Mouse (Mus musculus) midbrain, embryonic 10.5 days (tissue): ENCODE results near the gene Micu2. TPM values are rescaled to one million over a fixed set of nuclear protein-coding genes. Genes with fewer than 3 reads are reported as not detected.

Source experiments
- DNase-seq: peaks from one replicate; pipeline ENCODE4 v3.0.0-alpha.2; 2017; ENCODE audit warnings: low spot score
- H3K27ac ChIP-seq: fragments of 300-500 bp; sonication (generic); replicated peaks from 2 replicates; pipeline ENCODE4 v1.5.1; 2016; ENCODE audit warnings: mild to moderate bottlenecking
- H3K27me3 ChIP-seq: fragments of 300-500 bp; sonication (generic); 2 replicates; pipeline ENCODE4 v1.6.1; 2016; ENCODE audit warnings: low read depth, mild to moderate bottlenecking; ENCODE audit not compliant: poor library complexity, severe bottlenecking
- H3K36me3 ChIP-seq: fragments of 300-500 bp; sonication (generic); 2 replicates; pipeline ENCODE4 v1.6.1; 2016; ENCODE audit warnings: mild to moderate bottlenecking, moderate library complexity
- H3K4me1 ChIP-seq: fragments of 300-500 bp; sonication (generic); 2 replicates; pipeline ENCODE4 v1.6.1; 2016
- H3K4me3 ChIP-seq: fragments of 300-500 bp; sonication (generic); 2 replicates; pipeline ENCODE4 v1.5.1; 2016; ENCODE audit warnings: mild to moderate bottlenecking, moderate library complexity
- H3K9me3 ChIP-seq: fragments of 300-500 bp; sonication (generic); replicated peaks from 2 replicates; pipeline ENCODE4 v1.6.1; 2016; ENCODE audit warnings: mild to moderate bottlenecking
- WGBS: fragments of 180-500 bp; shearing (Covaris S2); methylation state at CpG from one replicate; pipeline ENCODE4 v1.1.7; 2016; 5-methylcytosine and 5-hydroxymethylcytosine counted together
- polyA plus RNA-seq: library from polyadenylated mRNA; unstranded; fragments of >200 nt; fragmentation: Nextera tagmentation; extraction: Ambion mirVana; gene quantifications from 2 replicates; pipeline ENCODE4 v1.2.1, GENCODE M21; 2016

Micu2 gene
- polyA plus RNA-seq, 1 experiment from 2014 or later, result 58.2 TPM

DNA sequence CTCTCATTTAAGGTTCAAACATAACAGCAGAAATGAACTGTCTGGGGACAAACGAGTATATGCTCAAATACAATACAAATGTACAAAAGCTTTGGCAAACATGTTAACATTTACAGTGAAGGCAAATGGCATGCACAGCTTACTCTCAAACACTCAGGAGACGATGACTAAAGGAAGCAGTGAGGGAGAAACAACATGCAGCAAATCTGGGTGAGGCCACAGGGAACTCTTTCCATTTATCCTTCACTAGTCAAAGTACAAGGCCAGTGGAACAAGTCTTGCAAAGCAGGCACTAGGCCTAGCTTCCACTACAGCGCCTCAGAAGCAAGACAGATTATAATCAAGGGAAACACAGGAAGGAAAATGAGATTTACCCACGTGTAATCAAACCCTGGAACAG, 116.3 kb downstream of the Micu2 start:
- 79% methylated on average over 4 of the region's 4 CpGs for WGBS
- no peaks in the 10 kb centered on the region for H3K9me3 ChIP-seq
- peaks cover 12% of the 10 kb centered on the region; the same call in 1 of the 2 replicates for H3K36me3 ChIP-seq
- no peak overlapping the region for H3K27ac ChIP-seq
- H3K27me3 ChIP-seq, result no peaks in the 10 kb centered on the region
- no peak overlapping the region for H3K4me3 ChIP-seq
- DNase-seq, result no peak
- peaks cover 6% of the 10 kb centered on the region; the same call in 1 of the 2 replicates for H3K4me1 ChIP-seq

DNA sequence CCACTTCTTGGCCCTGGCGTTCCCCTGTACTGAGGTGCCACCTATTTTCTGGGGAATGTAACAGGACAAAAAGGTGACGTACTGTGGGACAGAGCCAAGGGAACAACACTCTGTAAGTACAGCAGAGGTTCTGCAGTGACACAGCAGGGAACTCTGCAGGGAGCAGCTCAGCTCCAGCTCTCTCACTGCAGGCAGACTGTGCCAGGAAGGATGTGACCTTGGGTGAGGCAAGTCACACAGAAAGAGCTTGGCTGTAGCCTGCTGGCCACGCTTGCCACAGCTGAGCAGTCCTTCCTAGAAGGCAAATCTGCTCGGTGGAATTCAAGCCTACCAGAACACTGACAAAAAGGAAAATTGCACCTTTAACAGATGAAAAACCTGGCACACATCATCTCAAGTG, 117.3 kb downstream of the Micu2 start:
- Histone ChIP-seq H3K27me3 (no peaks in the 10 kb centered on the region), H3K36me3 (peaks cover 12% of the 10 kb centered on the region; the same call in 1 of the 2 replicates), H3K9me3 (no peaks in the 10 kb centered on the region), H3K27ac (no peak overlapping the region), H3K4me1 (peaks cover 6% of the 10 kb centered on the region; the same call in 1 of the 2 replicates), H3K4me3 (no peak overlapping the region)
- WGBS, result 52% methylated on average over 4 of the region's 4 CpGs
- no peak for DNase-seq

- DNase-seq, result no peak
- H3K27me3 ChIP-seq, result no peaks in the 10 kb centered on the region
- H3K4me3 ChIP-seq, result no peak overlapping the region
- no peak overlapping the region for H3K27ac ChIP-seq
- no peaks in the 10 kb centered on the region for H3K9me3 ChIP-seq
- peaks cover 6% of the 10 kb centered on the region; the same call in 1 of the 2 replicates for H3K4me1 ChIP-seq
- peaks cover 12% of the 10 kb centered on the region; the same call in 1 of the 2 replicates for H3K36me3 ChIP-seq
Measured at GRCm38 (mm10) chr14:57881074-57881473, 118.0 kb downstream of the Micu2 start.

DNA sequence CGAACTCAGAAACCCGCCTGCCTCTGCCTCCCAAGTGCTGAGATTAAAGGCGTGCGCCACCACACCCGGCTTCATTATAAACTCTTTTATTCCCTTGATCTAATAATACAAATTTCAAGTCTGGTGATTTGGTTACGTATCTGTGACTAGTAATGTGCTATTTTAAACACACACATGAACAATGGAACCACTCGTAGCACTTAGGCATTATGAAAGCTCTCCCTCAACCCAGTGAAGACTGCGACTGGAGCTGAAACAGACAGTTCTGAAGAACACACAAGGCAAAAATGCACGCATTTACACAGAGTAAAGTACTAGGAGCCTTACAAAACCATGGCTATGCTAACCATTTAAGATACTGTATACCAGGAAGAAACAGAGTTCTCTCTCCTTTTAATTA, 121.1 kb downstream of the Micu2 start:
- Histone ChIP-seq H3K27ac (no peak overlapping the region), H3K27me3 (no peaks in the 10 kb centered on the region), H3K4me1 (peaks cover 2% of the 10 kb centered on the region; the same call in 1 of the 2 replicates), H3K36me3 (peaks cover 14% of the 10 kb centered on the region), H3K4me3 (no peak overlapping the region), H3K9me3 (no peaks in the 10 kb centered on the region)
- no peak for DNase-seq
- 94% methylated on average over 9 of the region's 9 CpGs for WGBS

DNA sequence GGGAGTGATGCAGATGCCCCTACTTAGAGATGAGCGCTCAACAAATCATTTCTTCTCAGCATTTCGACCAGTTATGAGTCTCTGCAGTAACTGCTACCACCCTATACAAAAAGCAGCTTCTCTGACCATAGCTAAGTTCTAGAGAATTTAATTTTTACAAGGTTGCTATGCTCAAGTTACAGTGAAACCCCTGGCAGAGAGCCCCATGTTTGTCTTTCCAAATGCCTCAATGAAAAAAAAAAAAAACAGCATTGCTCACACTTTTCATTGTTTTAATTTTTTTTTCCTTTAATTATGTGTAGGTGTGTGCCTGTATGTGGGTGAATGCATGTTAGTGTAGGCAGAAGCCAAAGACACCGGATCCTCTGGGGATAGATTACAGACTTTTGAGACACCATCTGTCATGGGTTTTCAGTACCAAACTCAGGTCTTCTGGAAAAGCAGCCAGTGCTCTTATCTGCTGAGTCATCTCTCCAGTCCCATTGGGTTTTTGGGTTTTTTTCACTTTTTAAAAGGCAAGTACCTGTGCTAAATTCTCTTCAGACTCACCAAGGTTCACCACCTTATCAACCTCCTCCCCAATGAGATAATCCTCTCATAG, 132.3 kb downstream of the Micu2 start:
- no peak overlapping the region for H3K4me3 ChIP-seq
- no peaks in the 10 kb centered on the region for H3K4me1 ChIP-seq
- H3K27ac ChIP-seq, result no peak overlapping the region
- WGBS, result 95% methylated on average over 3 of the region's 3 CpGs
- no peaks in the 10 kb centered on the region for H3K27me3 ChIP-seq
- DNase-seq, result no peak
- no peaks in the 10 kb centered on the region for H3K9me3 ChIP-seq
- H3K36me3 ChIP-seq, result peaks cover 72% of the 10 kb centered on the region

Other genes starting within 250 kb of the Micu2 start
- 16.8 TPM in 2 replicates for gene Lats2, start 240.9 kb downstream of the Micu2 start, polyA plus RNA-seq
- gene Sap18, start 201.1 kb downstream of the Micu2 start, polyA plus RNA-seq, result 26.8 and 32.7 TPM in 2 replicates
- 57.4 and 60.1 TPM in 2 replicates for gene Ska3, start 173.1 kb downstream of the Micu2 start, polyA plus RNA-seq
- 158 and 164 TPM in 2 replicates for gene Mrpl57, start 173.0 kb downstream of the Micu2 start, polyA plus RNA-seq
- gene Zdhhc20, start 109.0 kb downstream of the Micu2 start, polyA plus RNA-seq, result 52.9 and 53.7 TPM in 2 replicates
- 0.70 and 1.8 TPM in 2 replicates for gene Fgf9, start 71.3 kb upstream of the Micu2 start, polyA plus RNA-seq